Mouse (Mus musculus) liver, postnatal 0 days (tissue): ENCODE measurements at regions not wholly inside any gene's neighbourhood (a gene's known extent, or its start where the extent isn't known, plus 50 kb on each side); places are given as distances from the start of the nearest gene placed in this dataset.

Experiments used
- ATAC-seq: fragments of 200-750 bp; cut with Nextera tagmentation; 2 replicates; pipeline ENCODE4 v1.8.0; 2017; ENCODE audit warnings: mild to moderate bottlenecking, moderate library complexity
- DNase-seq: peaks from one replicate; pipeline ENCODE4 v3.0.0-alpha.2; 2016
- H3K27ac ChIP-seq: fragments of 300-500 bp; sonication (generic); 2 replicates; pipeline ENCODE4 v1.5.1; 2014; ENCODE audit warnings: antibody characterized with exemption, moderate library complexity, mild to moderate bottlenecking, low read depth
- H3K27me3 ChIP-seq: fragments of 300-500 bp; sonication (generic); 2 replicates; pipeline ENCODE4 v1.6.1; 2014; ENCODE audit warnings: low read length, control low read depth, mixed read lengths; ENCODE audit not compliant: insufficient read depth
- H3K36me3 ChIP-seq: fragments of 300-500 bp; sonication (generic); replicated peaks from 2 replicates; pipeline ENCODE4 v1.6.1; 2014; ENCODE audit warnings: mild to moderate bottlenecking, control low read depth, low read length, moderate library complexity, mixed read lengths; ENCODE audit not compliant: insufficient read depth
- H3K4me1 ChIP-seq: fragments of 300-500 bp; sonication (generic); 2 replicates; pipeline ENCODE4 v1.6.1; 2014; ENCODE audit warnings: antibody characterized with exemption, mild to moderate bottlenecking, control low read depth; ENCODE audit not compliant: insufficient read depth
- H3K4me2 ChIP-seq: fragments of 300-500 bp; sonication (generic); 2 replicates; pipeline ENCODE4 v1.6.1; 2014; ENCODE audit warnings: low read depth, mild to moderate bottlenecking, low read length, moderate library complexity, mixed read lengths
- H3K4me3 ChIP-seq: fragments of 300-500 bp; sonication (generic); 2 replicates; pipeline ENCODE4 v1.5.1; 2014; ENCODE audit warnings: low read depth, low read length
- H3K9ac ChIP-seq: fragments of 300-500 bp; sonication (generic); replicated peaks from 2 replicates; pipeline ENCODE4 v1.6.1; 2014; ENCODE audit warnings: mild to moderate bottlenecking, moderate library complexity
- H3K9me3 ChIP-seq: fragments of 300-500 bp; sonication (generic); 2 replicates; pipeline ENCODE4 v1.6.1; 2016; ENCODE audit warnings: mild to moderate bottlenecking, control low read depth, low read length, mixed read lengths
- CTCF ChIP-seq: sonication (generic); IDR thresholded peaks from 2 replicates; pipeline ENCODE4 v1.5.1; 2016; ENCODE audit warnings: antibody characterized with exemption, low read depth
- EP300 ChIP-seq: IDR thresholded peaks from 2 replicates; pipeline ENCODE4 v1.6.1; 2016; ENCODE audit warnings: antibody characterized with exemption, low read depth, mild to moderate bottlenecking
- WGBS: fragments of 180-500 bp; shearing (Covaris S2); extraction: QIAGEN DNeasy Blood & Tissue Kit; methylation state at CpG from one replicate; pipeline ENCODE4 v1.1.7; 2014; ENCODE audit not compliant: insufficient replicate concordance; 5-methylcytosine and 5-hydroxymethylcytosine counted together

GRCm38 (mm10) chr10:96325297-96325696 lies 188.9 kb downstream of the Gm5426 start:
- no peak for DNase-seq

DNA sequence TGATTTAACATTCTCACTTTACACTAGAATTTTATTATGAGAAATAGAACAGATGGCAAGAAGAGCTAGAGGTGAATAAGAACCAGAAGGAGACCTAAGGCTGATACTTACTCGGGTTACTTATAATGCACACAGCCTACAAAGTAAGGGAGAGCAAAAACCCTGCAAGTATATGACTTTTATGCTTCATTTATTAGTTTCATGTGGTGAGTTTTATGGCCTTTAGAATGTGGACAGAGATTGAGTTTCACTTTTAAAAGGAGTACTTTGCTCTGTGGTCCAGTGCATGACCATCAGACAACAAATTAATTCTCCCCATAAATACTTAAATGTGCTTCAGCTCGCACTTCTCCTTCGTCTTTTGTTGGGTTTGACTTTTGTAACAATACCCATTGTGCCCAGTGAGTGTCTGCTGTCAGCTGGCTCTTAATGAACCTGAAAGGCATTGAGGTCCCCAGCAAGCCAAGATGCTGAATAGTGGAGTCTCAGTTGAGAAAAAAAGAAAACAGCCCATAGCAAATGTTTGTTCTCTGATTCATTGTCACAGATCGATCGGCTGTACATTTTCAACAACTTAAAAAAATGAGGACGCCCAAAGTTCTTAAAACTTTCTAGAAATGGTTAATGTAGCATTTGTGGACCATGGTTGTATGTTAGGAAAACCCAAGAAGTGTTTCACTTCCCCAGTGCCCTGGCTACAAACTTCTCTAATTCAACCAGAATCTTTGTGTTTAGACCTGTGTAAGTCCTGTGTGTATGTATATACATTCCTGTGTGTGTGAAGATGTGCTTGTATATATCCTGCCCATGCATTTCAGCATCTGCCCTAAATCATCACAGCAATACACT lies 194.5 kb downstream of the Gm5426 start:
- Histone ChIP-seq H3K9ac (no peak overlapping the region), H3K36me3 (no peaks in the 10 kb centered on the region), H3K4me1 (peaks cover 3% of the 10 kb centered on the region; the same call in 1 of the 2 replicates), H3K27ac (peak overlapping the region; percentile 41; the same call in 1 of the 2 replicates), H3K9me3 (no peaks in the 10 kb centered on the region), H3K27me3 (no peaks in the 10 kb centered on the region), H3K4me2 (no peak overlapping the region), H3K4me3 (no peak overlapping the region)
- no peak for ATAC-seq
- TF ChIP-seq CTCF (no peak), EP300 (no peak)
- DNase-seq = no peak
- WGBS = 74% methylated on average over 6 of the region's 6 CpGs

More at GRCm38 (mm10) chr10:96325297-96325696, 188.9 kb downstream of the Gm5426 start:
- Histone ChIP-seq H3K36me3 (no peaks in the 10 kb centered on the region), H3K4me1 (no peaks in the 10 kb centered on the region; the same call in 1 of the 2 replicates), H3K9ac (no peak overlapping the region), H3K9me3 (no peaks in the 10 kb centered on the region), H3K4me3 (no peak overlapping the region), H3K27me3 (no peaks in the 10 kb centered on the region), H3K4me2 (no peak overlapping the region), H3K27ac (no peak overlapping the region)
- TF ChIP-seq EP300 = no peak
- no peak for TF ChIP-seq CTCF
- WGBS = 67% methylated on average over 1 of the region's 1 CpGs
- ATAC-seq = no peak

GRCm38 (mm10) chr10:96332731-96333201 lies 196.4 kb downstream of the Gm5426 start:
- peak; percentile 80 for ATAC-seq
- no peaks in the 10 kb centered on the region for H3K27me3 ChIP-seq
- no peak overlapping the region for H3K4me3 ChIP-seq
- peak; percentile 36 for DNase-seq
- 51% methylated on average over 10 of the region's 10 CpGs for WGBS
- peak overlapping the region; percentile 36 for H3K4me2 ChIP-seq
- H3K27ac ChIP-seq = peak overlapping the region; percentile 85
- H3K36me3 ChIP-seq = no peaks in the 10 kb centered on the region
- no peaks in the 10 kb centered on the region for H3K9me3 ChIP-seq
- no peak for TF ChIP-seq CTCF
- peak; percentile 60 for TF ChIP-seq EP300
- peaks cover 6% of the 10 kb centered on the region for H3K4me1 ChIP-seq
- no peak overlapping the region for H3K9ac ChIP-seq

GRCm38 (mm10) chr10:96333224-96333623 lies 196.8 kb downstream of the Gm5426 start:
- Histone ChIP-seq H3K4me1 (peaks cover 8% of the 10 kb centered on the region), H3K4me3 (no peak overlapping the region), H3K36me3 (no peaks in the 10 kb centered on the region), H3K4me2 (peak overlapping the region; percentile 36), H3K9me3 (no peaks in the 10 kb centered on the region), H3K27ac (peak overlapping the region; percentile 85), H3K27me3 (no peaks in the 10 kb centered on the region), H3K9ac (no peak overlapping the region)
- peak; percentile 72 for ATAC-seq
- no peak for DNase-seq
- WGBS = 45% methylated on average over 6 of the region's 6 CpGs
- TF ChIP-seq EP300 = no peak
- TF ChIP-seq CTCF = peak; percentile 63

DNA sequence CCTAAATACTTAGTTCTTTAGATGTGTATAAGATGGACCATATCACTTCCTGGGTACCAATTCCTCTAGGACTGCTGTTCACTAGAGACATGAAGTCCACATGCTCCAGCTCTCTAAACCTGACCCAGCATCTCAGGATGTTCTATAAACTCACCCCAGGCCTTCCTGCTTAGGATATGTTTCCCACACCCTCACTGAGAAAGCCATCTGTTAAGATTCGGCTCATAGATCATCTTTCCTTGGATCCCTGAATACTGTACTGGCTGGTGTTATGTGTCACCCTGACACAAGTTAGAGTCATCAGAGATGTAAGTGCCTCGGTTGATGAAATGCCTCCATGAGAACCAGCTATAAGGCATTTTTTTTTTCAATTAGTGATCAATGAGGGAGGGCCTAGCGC lies 199.9 kb downstream of the Gm5426 start:
- Histone ChIP-seq H3K9me3 (no peaks in the 10 kb centered on the region), H3K4me2 (no peak overlapping the region), H3K27me3 (no peaks in the 10 kb centered on the region), H3K36me3 (no peaks in the 10 kb centered on the region), H3K27ac (no peak overlapping the region), H3K4me1 (peaks cover 8% of the 10 kb centered on the region), H3K4me3 (no peak overlapping the region), H3K9ac (no peak overlapping the region)
- ATAC-seq (no peak), DNase-seq (no peak)
- 83% methylated on average over 3 of the region's 3 CpGs for WGBS
- TF ChIP-seq EP300 (no peak), CTCF (no peak)

- H3K27me3 ChIP-seq = no peaks in the 10 kb centered on the region
- no peak for ATAC-seq
- 83% methylated on average over 9 of the region's 9 CpGs for WGBS
These were observed 200.8 kb downstream of the Gm5426 start for GRCm38 (mm10) chr10:96337088-96337666.

More at GRCm38 (mm10) chr10:96337088-96337666, 200.8 kb downstream of the Gm5426 start:
- Histone ChIP-seq H3K9ac (no peak overlapping the region), H3K36me3 (no peaks in the 10 kb centered on the region), H3K27ac (0 out of 2 replicates have a peak overlapping the region, but pooled peaks have one; percentile 35), H3K9me3 (no peaks in the 10 kb centered on the region), H3K4me3 (no peak overlapping the region), H3K4me1 (peaks cover 8% of the 10 kb centered on the region), H3K4me2 (no peak overlapping the region)
- DNase-seq = no peak
- TF ChIP-seq EP300 = no peak
- TF ChIP-seq CTCF = no peak
